Mouse (Mus musculus) embryonic facial prominence, embryonic 14.5 days (tissue): Measurements from ENCODE around the gene Tmem205. TPM values are rescaled to one million over a fixed set of nuclear protein-coding genes. Genes with fewer than 3 reads are reported as not detected.

ENCODE experiments used
- ATAC-seq: fragments of 200-750 bp; cut with Nextera tagmentation; 2 replicates; pipeline ENCODE4 v1.8.0; 2017; ENCODE audit warnings: low read depth, moderate number of reproducible peaks, moderate TSS enrichment
- DNase-seq: peaks from one replicate; pipeline ENCODE4 v3.0.0-alpha.2; 2015; ENCODE audit warnings: low spot score
- H3K27ac ChIP-seq: fragments of 300-500 bp; sonication (generic); replicated peaks from 2 replicates; pipeline ENCODE4 v1.5.1; 2014; ENCODE audit warnings: low read depth, mild to moderate bottlenecking, low read length, moderate library complexity
- H3K27me3 ChIP-seq: fragments of 300-500 bp; sonication (generic); replicated peaks from 2 replicates; pipeline ENCODE4 v1.6.1; 2014; ENCODE audit warnings: low read length; ENCODE audit not compliant: control insufficient read depth, insufficient read depth
- H3K36me3 ChIP-seq: fragments of 300-500 bp; sonication (generic); 2 replicates; pipeline ENCODE4 v1.6.1; 2014; ENCODE audit warnings: low read length, mixed read lengths; ENCODE audit not compliant: control insufficient read depth, insufficient read depth
- H3K4me1 ChIP-seq: fragments of 300-500 bp; sonication (generic); 2 replicates; pipeline ENCODE4 v1.6.1; 2014; ENCODE audit warnings: antibody characterized with exemption, low read length; ENCODE audit not compliant: control insufficient read depth, insufficient read depth
- H3K4me2 ChIP-seq: fragments of 300-500 bp; sonication (generic); 2 replicates; pipeline ENCODE4 v1.6.1; 2014; ENCODE audit warnings: low read depth, mild to moderate bottlenecking, low read length, moderate library complexity, mixed read lengths
- H3K4me3 ChIP-seq: fragments of 300-500 bp; sonication (generic); 2 replicates; pipeline ENCODE4 v1.5.1; 2014; ENCODE audit warnings: low read depth, mild to moderate bottlenecking, low read length
- H3K9ac ChIP-seq: fragments of 300-500 bp; sonication (generic); 2 replicates; pipeline ENCODE4 v1.6.1; 2014; ENCODE audit warnings: low read depth, mild to moderate bottlenecking, low read length, moderate library complexity, mixed read lengths
- H3K9me3 ChIP-seq: fragments of 300-500 bp; sonication (generic); 2 replicates; pipeline ENCODE4 v1.6.1; 2016; ENCODE audit warnings: low read length; ENCODE audit not compliant: control insufficient read depth
- WGBS: fragments of 180-500 bp; shearing (Covaris S2); extraction: QIAGEN DNeasy Blood & Tissue Kit; methylation state at CpG from one replicate; pipeline ENCODE4 v1.1.7; 2014; 5-methylcytosine and 5-hydroxymethylcytosine counted together
- polyA plus RNA-seq: library from polyadenylated mRNA; unstranded; fragments of >200 nt; fragmentation: Nextera tagmentation; extraction: Ambion mirVana; gene quantifications from 2 replicates; pipeline ENCODE4 v1.2.1, GENCODE M21; 2014

Gene Tmem205
- polyA plus RNA-seq, 1 experiment from 2014 or later: 53.7 TPM

- Histone ChIP-seq H3K4me2 (no peak overlapping the region), H3K27ac (no peak overlapping the region), H3K36me3 (no peaks in the 10 kb centered on the region), H3K4me1 (peaks cover 13% of the 10 kb centered on the region), H3K9me3 (no peaks in the 10 kb centered on the region), H3K27me3 (peaks cover 48% of the 10 kb centered on the region), H3K4me3 (no peak overlapping the region), H3K9ac (no peak overlapping the region)
- WGBS: 10% methylated on average over 26 of the region's 26 CpGs
- ATAC-seq (no peak), DNase-seq (no peak)
Observed at GRCm38 (mm10) chr9:21960558-21961208, 33.3 kb upstream of the Tmem205 start.

- peaks cover 13% of the 10 kb centered on the region for H3K4me1 ChIP-seq
- ATAC-seq: no peak
- H3K9ac ChIP-seq: no peak overlapping the region
- H3K27ac ChIP-seq: no peak overlapping the region
- WGBS: 52% methylated on average over 9 of the region's 9 CpGs
- H3K4me2 ChIP-seq: no peak overlapping the region
- H3K9me3 ChIP-seq: no peaks in the 10 kb centered on the region
- H3K4me3 ChIP-seq: no peak overlapping the region
- DNase-seq: no peak
- H3K36me3 ChIP-seq: no peaks in the 10 kb centered on the region
- H3K27me3 ChIP-seq: peaks cover 48% of the 10 kb centered on the region
Observed at GRCm38 (mm10) chr9:21960135-21960534, 32.8 kb upstream of the Tmem205 start.

- Histone ChIP-seq H3K36me3 (no peaks in the 10 kb centered on the region), H3K9me3 (no peaks in the 10 kb centered on the region), H3K27me3 (peaks cover 48% of the 10 kb centered on the region), H3K4me1 (peaks cover 13% of the 10 kb centered on the region), H3K4me3 (no peak overlapping the region), H3K27ac (no peak overlapping the region), H3K4me2 (no peak overlapping the region), H3K9ac (no peak overlapping the region)
- WGBS: 88% methylated on average over 7 of the region's 7 CpGs
- DNase-seq (no peak), ATAC-seq (no peak)
Observed at GRCm38 (mm10) chr9:21959244-21959643, 31.9 kb upstream of the Tmem205 start.

- H3K4me3 ChIP-seq: no peak overlapping the region
- H3K27ac ChIP-seq: no peak overlapping the region
- DNase-seq: no peak
- no peak overlapping the region for H3K9ac ChIP-seq
- peaks cover 13% of the 10 kb centered on the region for H3K4me1 ChIP-seq
- peaks cover 42% of the 10 kb centered on the region for H3K27me3 ChIP-seq
- H3K36me3 ChIP-seq: no peaks in the 10 kb centered on the region
- H3K9me3 ChIP-seq: no peaks in the 10 kb centered on the region
- WGBS: 79% methylated on average over 5 of the region's 5 CpGs
- no peak overlapping the region for H3K4me2 ChIP-seq
- ATAC-seq: no peak
Observed at GRCm38 (mm10) chr9:21958372-21958771, 31.0 kb upstream of the Tmem205 start.

- no peaks in the 10 kb centered on the region for H3K9me3 ChIP-seq
- H3K9ac ChIP-seq: peak within 1 kb of the TSS; percentile 72
- DNase-seq (peak; percentile 98), ATAC-seq (peak; percentile 98)
- no peaks in the 10 kb centered on the region for H3K36me3 ChIP-seq
- WGBS: under 1% methylated on average over 42 of the region's 54 CpGs
- H3K27me3 ChIP-seq: peaks cover 15% of the 10 kb centered on the region
- H3K27ac ChIP-seq: peak within 1 kb of the TSS; percentile 87
- H3K4me2 ChIP-seq: peak within 1 kb of the TSS; percentile 63
- H3K4me1 ChIP-seq: peaks cover 5% of the 10 kb centered on the region; the same call in 1 of the 2 replicates
- H3K4me3 ChIP-seq: peak within 1 kb of the TSS; percentile 61
Observed at GRCm38 (mm10) chr9:21955570-21956281, 28.4 kb upstream of the Tmem205 start, which contains the start of gene Swsap1. TSS of gene Swsap1 (plus strand) at chr9:21955755.

- ATAC-seq (peak; percentile 66), DNase-seq (no peak)
Observed at GRCm38 (mm10) chr9:21955225-21955569, 27.8 kb upstream of the Tmem205 start.

GRCm38 (mm10) chr9:21954635-21955034 is 27.3 kb upstream of the Tmem205 start:
- WGBS: 78% methylated on average over 3 of the region's 3 CpGs
- peaks cover 5% of the 10 kb centered on the region; the same call in 1 of the 2 replicates for H3K4me1 ChIP-seq
- ATAC-seq (no peak), DNase-seq (no peak)
- H3K27ac ChIP-seq: no peak overlapping the region
- H3K4me2 ChIP-seq: peak overlapping the region; percentile 60
- H3K36me3 ChIP-seq: no peaks in the 10 kb centered on the region
- H3K9me3 ChIP-seq: no peaks in the 10 kb centered on the region
- no peak overlapping the region for H3K4me3 ChIP-seq
- peaks cover 4% of the 10 kb centered on the region; the same call in 1 of the 2 replicates for H3K27me3 ChIP-seq
- no peak overlapping the region for H3K9ac ChIP-seq

More at GRCm38 (mm10) chr9:21955225-21955569, 27.8 kb upstream of the Tmem205 start:
- Histone ChIP-seq H3K9ac (peak overlapping the region; percentile 57), H3K36me3 (no peaks in the 10 kb centered on the region), H3K27ac (peak overlapping the region; percentile 74), H3K9me3 (no peaks in the 10 kb centered on the region), H3K4me3 (peak overlapping the region; percentile 61), H3K4me2 (peak overlapping the region; percentile 60), H3K4me1 (peaks cover 5% of the 10 kb centered on the region; the same call in 1 of the 2 replicates), H3K27me3 (peaks cover 10% of the 10 kb centered on the region)
- 2% methylated on average over 18 of the region's 18 CpGs for WGBS

- H3K4me2 ChIP-seq: no peak overlapping the region
- no peak overlapping the region for H3K4me3 ChIP-seq
- no peaks in the 10 kb centered on the region for H3K27me3 ChIP-seq
- 27% methylated on average over 3 of the region's 3 CpGs for WGBS
- H3K9ac ChIP-seq: no peak overlapping the region
- no peak overlapping the region for H3K27ac ChIP-seq
- no peak for DNase-seq
- no peak for ATAC-seq
- no peaks in the 10 kb centered on the region for H3K36me3 ChIP-seq
- peaks cover 5% of the 10 kb centered on the region; the same call in 1 of the 2 replicates for H3K4me1 ChIP-seq
- H3K9me3 ChIP-seq: no peaks in the 10 kb centered on the region
Observed at GRCm38 (mm10) chr9:21953600-21953999, 26.2 kb upstream of the Tmem205 start.
